12 mouse cellular contexts compared by ENCODE assay signal in the genomic region with DNA sequence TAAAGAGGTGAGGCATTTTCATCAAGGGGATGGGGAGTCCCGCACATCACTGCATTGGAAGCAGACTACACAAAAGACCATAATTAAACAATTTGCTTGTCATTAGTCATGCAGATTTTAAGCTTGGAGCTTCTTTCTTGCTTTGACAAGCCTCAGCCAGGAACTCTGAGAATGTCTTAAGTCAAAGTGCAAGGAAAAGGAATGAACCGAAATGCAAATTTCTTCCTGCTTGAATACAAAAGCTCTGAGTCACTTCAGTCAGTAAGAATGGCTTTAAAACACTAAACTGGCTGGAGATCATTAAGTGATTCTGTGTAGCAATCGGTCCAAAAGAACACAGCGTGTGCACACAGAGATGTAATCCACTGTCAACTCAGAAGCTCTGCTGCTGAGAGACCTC. TPM values are rescaled to one million over a fixed set of nuclear protein-coding genes. Genes with fewer than 3 reads are reported as not detected.
DNase-seq lines count a peak whose midpoint lies in the region; ATAC-seq and TF ChIP-seq lines count a peak whose summit lies in the region.
"Had no signal": no experiment of that assay in that cellular context is flagged by ENCODE, and none has a peak within 500 bp of the region (broad histone marks: within the 10 kb centered on the region; RNA-seq: fewer than 3 reads in every experiment).

No protein-coding gene starts in this region.

- no peak for DNase-seq in layer of hippocampus, adult 2 months (ENCODE audit: low spot score in 2 of 2)
- no peak for DNase-seq in layer of hippocampus, adult 9-11 months
- DNase-seq in R1 (ENCODE audit: low read depth, low spot score), result peak; percentile 94
- DNase-seq in urinary bladder, adult 2 months (ENCODE audit: low spot score), result no peak
- DNase-seq in spleen, postnatal 36 days (ENCODE audit: low spot score in 2 of 2), result no peak
- DNase-seq: gastrocnemius, postnatal 14 days; lung, postnatal 4 days; thymus, postnatal 4 days had no signal

- peak overlapping the region; percentile 64 for H3K4me3 ChIP-seq in layer of hippocampus, adult 2 months
- no peak overlapping the region for H3K4me3 ChIP-seq in forebrain, embryonic 13.5 days
- peak overlapping the region; percentile 11; the same call in 1 of the 2 replicates for H3K4me3 ChIP-seq in midbrain, embryonic 16.5 days (ENCODE audit: low read depth, low read length)
- no peak overlapping the region for H3K4me3 ChIP-seq in intestine, postnatal 0 days (ENCODE audit: low read depth, low read length)
- H3K4me3 ChIP-seq: embryonic facial prominence, embryonic 15.5 days had no signal

- no peaks in the 10 kb centered on the region for H3K36me3 ChIP-seq in forebrain, embryonic 13.5 days (ENCODE audit: poor library complexity, severe bottlenecking)
- H3K36me3 ChIP-seq in midbrain, embryonic 16.5 days (ENCODE audit: control insufficient read depth, insufficient read depth, low read length), result no peaks in the 10 kb centered on the region
- no peaks in the 10 kb centered on the region for H3K36me3 ChIP-seq in intestine, postnatal 0 days (ENCODE audit: control insufficient read depth, insufficient read depth)
- H3K36me3 ChIP-seq: embryonic facial prominence, embryonic 15.5 days had no signal

- peak overlapping the region; percentile 42 for H3K4me2 ChIP-seq in forebrain, embryonic 13.5 days
- peak overlapping the region; percentile 20 for H3K4me2 ChIP-seq in midbrain, embryonic 16.5 days (ENCODE audit: low read length)
- H3K4me2 ChIP-seq in intestine, postnatal 0 days (replicated peaks; ENCODE audit: low read depth), result no peak overlapping the region
- H3K4me2 ChIP-seq: embryonic facial prominence, embryonic 15.5 days had no signal

- no peak for TF ChIP-seq CTCF in layer of hippocampus, adult 2 months (conservative IDR thresholded peaks at IDR 0.05)
- TF ChIP-seq CTCF in intestine, postnatal 0 days (IDR thresholded peaks at IDR 0.05; ENCODE audit: low read depth), result no peak

- peak overlapping the region; percentile 89; the same call in 1 of the 2 replicates for H3K27ac ChIP-seq in layer of hippocampus, adult 2 months
- no peak overlapping the region for H3K27ac ChIP-seq in forebrain, embryonic 13.5 days
- no peak overlapping the region for H3K27ac ChIP-seq in midbrain, embryonic 16.5 days (ENCODE audit: low read length)
- no peak overlapping the region for H3K27ac ChIP-seq in intestine, postnatal 0 days (ENCODE audit: low read depth, low read length)
- H3K27ac ChIP-seq: embryonic facial prominence, embryonic 15.5 days had no signal

- WGBS in forebrain, embryonic 13.5 days, result 2% methylated on average over 4 of the region's 4 CpGs
- 9% methylated on average over 4 of the region's 4 CpGs for WGBS in midbrain, embryonic 16.5 days
- WGBS in intestine, postnatal 0 days, result 42% methylated on average over 4 of the region's 4 CpGs

- H3K27me3 ChIP-seq in forebrain, embryonic 13.5 days, result no peaks in the 10 kb centered on the region
- no peaks in the 10 kb centered on the region for H3K27me3 ChIP-seq in midbrain, embryonic 16.5 days (ENCODE audit: control insufficient read depth, insufficient read depth, low read depth, low read length)
- no peaks in the 10 kb centered on the region for H3K27me3 ChIP-seq in intestine, postnatal 0 days (replicated peaks; ENCODE audit: control insufficient read depth, insufficient read depth, low read length)
- H3K27me3 ChIP-seq: embryonic facial prominence, embryonic 15.5 days had no signal

- no peaks in the 10 kb centered on the region for H3K9me3 ChIP-seq in forebrain, embryonic 13.5 days (replicated peaks)
- H3K9me3 ChIP-seq in midbrain, embryonic 16.5 days (replicated peaks; ENCODE audit: control insufficient read depth, low read length, poor library complexity, severe bottlenecking), result no peaks in the 10 kb centered on the region
- no peaks in the 10 kb centered on the region for H3K9me3 ChIP-seq in intestine, postnatal 0 days (ENCODE audit: control insufficient read depth)
- H3K9me3 ChIP-seq: embryonic facial prominence, embryonic 15.5 days had no signal

- H3K9ac ChIP-seq in forebrain, embryonic 13.5 days, result no peak overlapping the region
- H3K9ac ChIP-seq in midbrain, embryonic 16.5 days (ENCODE audit: low read depth, low read length), result no peak overlapping the region
- H3K9ac ChIP-seq in intestine, postnatal 0 days (ENCODE audit: low read depth, low read length), result no peak overlapping the region
- H3K9ac ChIP-seq: embryonic facial prominence, embryonic 15.5 days had no signal

- peaks cover 27% of the 10 kb centered on the region for H3K4me1 ChIP-seq in forebrain, embryonic 13.5 days
- peaks cover 16% of the 10 kb centered on the region for H3K4me1 ChIP-seq in midbrain, embryonic 16.5 days (ENCODE audit: control insufficient read depth, insufficient read depth, low read length)
- H3K4me1 ChIP-seq in intestine, postnatal 0 days (replicated peaks; ENCODE audit: control insufficient read depth, insufficient read depth, low read length), result no peaks in the 10 kb centered on the region

- ATAC-seq in forebrain, embryonic 13.5 days, result no peak
- no peak for ATAC-seq in midbrain, embryonic 16.5 days
- ATAC-seq in intestine, postnatal 0 days, result no peak

RNA-seq across cellular contexts. Expression of a gene that starts 2.6 kb away (rescaled TPM):
- total RNA-seq in layer of hippocampus, adult 2 months (2021), result 100 to 1,000 TPM; 144 to 153 TPM
- 5.9 TPM in 2 replicates for polyA plus RNA-seq in forebrain, embryonic 13.5 days (2015; fragmentation: Nextera tagmentation; extraction: Ambion mirVana)
- polyA plus RNA-seq in midbrain, embryonic 16.5 days (2015; fragmentation: Nextera tagmentation; extraction: Ambion mirVana), result 9.0 and 10.1 TPM in 2 replicates
- polyA plus RNA-seq in urinary bladder, adult 2 months (2012; rRNA removed), result 20.8 and 21.6 TPM in 2 replicates
- 14.5 and 15.6 TPM in 2 replicates for polyA plus RNA-seq in intestine, postnatal 0 days (2015; fragmentation: Nextera tagmentation; extraction: Ambion mirVana)

Comparison
In these comparisons a context has a peak if more than half of its experiments do, and no peak if none do; other contexts are left out.
1. H3K4me3 ChIP-seq: peak in layer of hippocampus, adult 2 months (single experiment) and midbrain, embryonic 16.5 days (single experiment); none in forebrain, embryonic 13.5 days (single experiment) and intestine, postnatal 0 days (single experiment).